Mouse (Mus musculus) heart, postnatal 4 days (tissue): ENCODE data around the gene Xntrpc. TPM values are rescaled to one million over a fixed set of nuclear protein-coding genes. Genes with fewer than 3 reads are reported as not detected.

Source experiments
- total RNA-seq, 2 experiments: library from RNA; stranded (reverse); gene quantifications; 2 replicates each; pipeline ENCODE4 v1.2.3; 2021

Xntrpc gene
- total RNA-seq, 2 experiments from 2014 or later: 0.90 to 1.1 TPM

Other genes starting within 250 kb of the Xntrpc start
- under 1 TPM; 0.27 to 0.43 TPM for gene Phox2a, start 247.4 kb upstream of the Xntrpc start, total RNA-seq
- gene Inppl1, start 227.5 kb upstream of the Xntrpc start, total RNA-seq: 100 to 1,000 TPM; 139 to 141 TPM
- gene Folr2, start 208.5 kb upstream of the Xntrpc start, total RNA-seq: under 1 TPM; 0.33 to 0.38 TPM
- gene Anapc15, start 202.0 kb upstream of the Xntrpc start, total RNA-seq: 10 to 100 TPM; 45.7 to 50.8 TPM
- gene Folr1, start 194.9 kb upstream of the Xntrpc start, total RNA-seq: 1 to 10 TPM; 1.1 to 2.9 TPM
- gene Lamtor1, start 159.8 kb upstream of the Xntrpc start, total RNA-seq: 100 to 1,000 TPM; 104 to 109 TPM
- not detected for gene Tomt, start 159.4 kb upstream of the Xntrpc start, total RNA-seq
- 1 to 10 TPM; 1.1 TPM for gene Lrrc51, start 131.8 kb upstream of the Xntrpc start, total RNA-seq
- gene Numa1, start 131.6 kb upstream of the Xntrpc start, total RNA-seq: 100 to 1,000 TPM in 1 of 2 experiments, 10 to 100 TPM in 1; 98.4 to 108 TPM
- 1 to 10 TPM; 3.6 to 4.1 TPM for gene Il18bp, start 47.0 kb upstream of the Xntrpc start, total RNA-seq
- 10 to 100 TPM; 23.8 to 25.6 TPM for gene Rnf121, start 244 bp upstream of the Xntrpc start, total RNA-seq
- 10 to 100 TPM; 13.2 to 13.3 TPM for gene Xndc1, start 202 bp upstream of the Xntrpc start, total RNA-seq
- under 1 TPM; 0.36 to 0.50 TPM for gene Trpc2, start 17.4 kb downstream of the Xntrpc start, total RNA-seq
- gene Art1, start 36.0 kb downstream of the Xntrpc start, total RNA-seq: 1 to 10 TPM; 8.0 to 8.1 TPM
- gene Art5, start 43.8 kb downstream of the Xntrpc start, total RNA-seq: 1 to 10 TPM in 1 of 2 experiments, under 1 TPM in 1; 0.45 to 1.1 TPM
- gene Chrna10, start 51.1 kb downstream of the Xntrpc start, total RNA-seq: under 1 TPM in 1 of 2 experiments, not detected in 1; 0.10 TPM
- 10 to 100 TPM; 50.3 to 50.7 TPM for gene Nup98, start 144.5 kb downstream of the Xntrpc start, total RNA-seq
- 10 to 100 TPM; 43.2 to 47.4 TPM for gene Pgap2, start 144.5 kb downstream of the Xntrpc start, total RNA-seq
- 10 to 100 TPM; 37.0 to 39.2 TPM for gene Rhog, start 190.3 kb downstream of the Xntrpc start, total RNA-seq
- gene Stim1, start 202.1 kb downstream of the Xntrpc start, total RNA-seq: 10 to 100 TPM; 23.9 to 24.0 TPM